Mouse (Mus musculus) myocyte (in vitro differentiated cells): Measurements from ENCODE around the gene Mogat2.

Experiments used
- CEBPB ChIP-seq: IDR thresholded peaks from 2 replicates; pipeline ENCODE4 v1.6.1; 2011; ENCODE audit warnings: mild to moderate bottlenecking, moderate library complexity; ENCODE audit not compliant: poor library complexity, insufficient read depth, severe bottlenecking
- E2F4 ChIP-seq: IDR thresholded peaks from one replicate; pipeline ENCODE4 v1.6.1; 2011; ENCODE audit warnings: mild to moderate bottlenecking, control low read depth, moderate library complexity; ENCODE audit not compliant: insufficient read depth
- MAX ChIP-seq: IDR thresholded peaks from one replicate; pipeline ENCODE4 v1.6.1; 2011; ENCODE audit warnings: low read depth, mild to moderate bottlenecking, control low read depth
- MYOD1 ChIP-seq, 3 experiments: IDR thresholded peaks; one replicate each; pipeline ENCODE4 v1.6.1; 2011; ENCODE audit warnings: control low read depth in 2 of 3, low read depth in 2 of 3, mild to moderate bottlenecking in 2 of 3, moderate library complexity in 1 of 3; ENCODE audit not compliant: insufficient read length in 2 of 3, control insufficient read depth in 1 of 3
- MYOG ChIP-seq, 3 experiments: IDR thresholded peaks; one replicate each; pipeline ENCODE4 v1.6.1; 2011; ENCODE audit warnings: control low read depth in 2 of 3, low read depth in 2 of 3, mild to moderate bottlenecking in 2 of 3; ENCODE audit not compliant: insufficient read length in 2 of 3, control insufficient read depth in 1 of 3, insufficient read depth in 1 of 3
- POLR2A ChIP-seq: IDR thresholded peaks from one replicate; pipeline ENCODE4 v1.6.1; 2011; ENCODE audit warnings: low read depth, mild to moderate bottlenecking, control low read depth, moderate library complexity; ENCODE audit not compliant: insufficient read length
- REST ChIP-seq: IDR thresholded peaks from one replicate; pipeline ENCODE4 v1.6.1; 2011; ENCODE audit warnings: mild to moderate bottlenecking, control low read depth, moderate library complexity; ENCODE audit not compliant: insufficient read depth, insufficient read length
- SRF ChIP-seq: IDR thresholded peaks from one replicate; pipeline ENCODE4 v1.6.1; 2011; ENCODE audit warnings: low read depth; ENCODE audit not compliant: control insufficient read depth, insufficient read length
- TCF12 ChIP-seq: IDR thresholded peaks from one replicate; pipeline ENCODE4 v1.6.1; 2011; ENCODE audit warnings: mild to moderate bottlenecking, control low read depth; ENCODE audit not compliant: poor library complexity, insufficient read depth, severe bottlenecking
- TCF3 ChIP-seq: IDR thresholded peaks from one replicate; pipeline ENCODE4 v1.6.1; 2011; ENCODE audit warnings: low read depth, control low read depth; ENCODE audit not compliant: insufficient read length
- USF1 ChIP-seq: IDR thresholded peaks from one replicate; pipeline ENCODE4 v1.6.1; 2011; ENCODE audit warnings: low read depth, mild to moderate bottlenecking, control low read depth, moderate library complexity

- TF ChIP-seq POLR2A (no peak), REST (no peak), MYOG (IDR thresholded peaks at IDR 0.05; ENCODE audit: control insufficient read depth in 1 of 3, insufficient read depth in 1 of 3, insufficient read length in 2 of 3, low read depth in 2 of 3) (no peak), TCF3 (no peak), USF1 (no peak), MYOD1 (IDR thresholded peaks at IDR 0.05; ENCODE audit: control insufficient read depth in 1 of 3, insufficient read length in 2 of 3, low read depth in 2 of 3) (no peak), CEBPB (no peak), MAX (no peak), TCF12 (no peak), E2F4 (no peak), SRF (no peak)
Measured at GRCm38 (mm10) chr7:99227267-99227666, 11.2 kb downstream of the Mogat2 start.
